Mouse (Mus musculus) inflammation-experienced regulatory T-cells, adult 16 weeks (primary cell): Measurements from ENCODE around the gene A930017K11Rik. TPM values are rescaled to one million over a fixed set of nuclear protein-coding genes. Genes with fewer than 3 reads are reported as not detected.

ENCODE experiments used
- polyA plus RNA-seq: library from polyadenylated mRNA; unstranded; fragments of 100-300 nt; shearing (Covaris generic); gene quantifications from one replicate; pipeline ENCODE4 v1.2.1, GENCODE M21; 2017

Gene A930017K11Rik
- not detected for polyA plus RNA-seq

GRCm38 (mm10) chr17:25951803-25952623, at the start of gene A930017K11Rik:
Gene A930017K11Rik (minus strand): TSS chr17:25952565.

GRCm38 (mm10) chr17:25985306-25986294, 33.2 kb upstream of the A930017K11Rik start, which contains the start of gene Capn15:
Gene Capn15 (minus strand): TSS chr17:25985796.

GRCm38 (mm10) chr17:25944366-25945163, 7.8 kb downstream of the A930017K11Rik start, which contains the start of the genes Pigq and Nhlrc4:
Gene Pigq (minus strand): TSS chr17:25944936.
Gene Nhlrc4 (minus strand): TSS chr17:25944961.

GRCm38 (mm10) chr17:25919144-25919785, 33.1 kb downstream of the A930017K11Rik start, which contains the start of gene Rab40c:
Gene Rab40c (minus strand): TSS chr17:25919727.

Other genes starting within 250 kb of the A930017K11Rik start
- not detected for gene Gng13, start 235.4 kb downstream of the A930017K11Rik start, polyA plus RNA-seq
- 7.4 TPM for gene Chtf18, start 225.1 kb downstream of the A930017K11Rik start, polyA plus RNA-seq
- 18.0 TPM for gene Rpusd1, start 224.9 kb downstream of the A930017K11Rik start, polyA plus RNA-seq
- not detected for gene Mslnl, start 216.5 kb downstream of the A930017K11Rik start, polyA plus RNA-seq
- gene Msln, start 198.2 kb downstream of the A930017K11Rik start, polyA plus RNA-seq = not detected
- gene Narfl, start 178.8 kb downstream of the A930017K11Rik start, polyA plus RNA-seq = 32.2 TPM
- gene Haghl, start 166.9 kb downstream of the A930017K11Rik start, polyA plus RNA-seq = 59.1 TPM
- gene Ccdc78, start 166.0 kb downstream of the A930017K11Rik start, polyA plus RNA-seq = 0.35 TPM
- 247 TPM for gene Fam173a, start 159.7 kb downstream of the A930017K11Rik start, polyA plus RNA-seq
- not detected for gene AC134908.4, start 156.9 kb downstream of the A930017K11Rik start, polyA plus RNA-seq
- gene Metrn, start 155.4 kb downstream of the A930017K11Rik start, polyA plus RNA-seq = 15.2 TPM
- not detected for gene Fbxl16, start 143.5 kb downstream of the A930017K11Rik start, polyA plus RNA-seq
- 54.5 TPM for gene Wdr24, start 128.9 kb downstream of the A930017K11Rik start, polyA plus RNA-seq
- gene Jmjd8, start 123.7 kb downstream of the A930017K11Rik start, polyA plus RNA-seq = 46.5 TPM
- 123 TPM for gene Stub1, start 119.2 kb downstream of the A930017K11Rik start, polyA plus RNA-seq
- 0.80 TPM for gene Rhbdl1, start 115.3 kb downstream of the A930017K11Rik start, polyA plus RNA-seq
- 0.59 TPM for gene Gm20683, start 110.8 kb downstream of the A930017K11Rik start, polyA plus RNA-seq
- gene Rhot2, start 107.7 kb downstream of the A930017K11Rik start, polyA plus RNA-seq = 49.6 TPM
- gene Wdr90, start 91.1 kb downstream of the A930017K11Rik start, polyA plus RNA-seq = 9.9 TPM
- gene Mcrip2, start 83.8 kb downstream of the A930017K11Rik start, polyA plus RNA-seq = 6.3 TPM
- gene Mettl26, start 77.5 kb downstream of the A930017K11Rik start, polyA plus RNA-seq = 103 TPM
- gene Wfikkn1, start 71.7 kb downstream of the A930017K11Rik start, polyA plus RNA-seq = 1.0 TPM
- gene Rab40c, start 32.8 kb downstream of the A930017K11Rik start, polyA plus RNA-seq = 9.1 TPM
- 76.3 TPM for gene Pigq, start 7.6 kb downstream of the A930017K11Rik start, polyA plus RNA-seq
- not detected for gene Nhlrc4, start 7.6 kb downstream of the A930017K11Rik start, polyA plus RNA-seq
- 27.9 TPM for gene Capn15, start 33.2 kb upstream of the A930017K11Rik start, polyA plus RNA-seq
- 2.0 TPM for gene Rab11fip3, start 117.0 kb upstream of the A930017K11Rik start, polyA plus RNA-seq
- 37.0 TPM for gene Decr2, start 137.8 kb upstream of the A930017K11Rik start, polyA plus RNA-seq
- 1.2 TPM for gene Nme4, start 143.0 kb upstream of the A930017K11Rik start, polyA plus RNA-seq
- gene Tmem8, start 160.7 kb upstream of the A930017K11Rik start, polyA plus RNA-seq = 6.5 TPM
- gene Mrpl28, start 170.9 kb upstream of the A930017K11Rik start, polyA plus RNA-seq = 88.5 TPM
- gene Axin1, start 186.1 kb upstream of the A930017K11Rik start, polyA plus RNA-seq = 6.9 TPM
- gene Pdia2, start 246.5 kb upstream of the A930017K11Rik start, polyA plus RNA-seq = 0.17 TPM